7 mouse cellular contexts compared by ENCODE assay signal in the genomic region with DNA sequence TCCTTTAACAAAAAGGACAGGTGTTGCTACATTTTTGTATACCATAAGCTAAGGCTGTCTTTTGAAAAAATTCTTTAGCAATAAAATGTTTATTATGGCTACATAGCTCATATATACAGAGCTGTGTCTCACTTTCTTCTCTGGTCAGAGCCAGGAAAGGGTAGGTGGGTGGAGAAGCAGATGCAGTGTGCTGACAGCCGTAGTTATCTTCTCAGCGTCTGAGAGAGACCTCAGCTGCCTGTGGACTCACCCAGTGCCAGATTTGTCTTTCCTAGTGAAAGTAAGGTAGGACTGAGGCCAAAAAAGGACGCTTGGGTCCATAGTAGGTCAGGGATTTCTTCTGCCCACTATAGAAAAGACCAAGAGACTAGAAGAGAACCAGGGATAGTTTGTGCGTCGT.
"Had no signal": no experiment of that assay in that cellular context is flagged by ENCODE, and none has a peak within 500 bp of the region (broad histone marks: within the 10 kb centered on the region; RNA-seq: fewer than 3 reads in every experiment).

No protein-coding gene starts in this region.

- DNase-seq: kidney, adult 2 months; layer of hippocampus, adult 9-11 months; liver, embryonic 13.5 days; spleen, adult 18-20 months; thymus, adult 18-20 months had no signal

- ATAC-seq: intestine, postnatal 0 days; midbrain, embryonic 15.5 days had no signal
